Mouse (Mus musculus): Measurements from ENCODE around the gene Prrx2. TPM values are rescaled to one million over a fixed set of nuclear protein-coding genes. Genes with fewer than 3 reads are reported as not detected.
A peak's percentile ranks its signal among the peaks of the same experiment; 100 is the strongest.

Prrx2 gene
- polyA plus RNA-seq, 1 experiment from 2014 or later: 10.8 TPM

DNA sequence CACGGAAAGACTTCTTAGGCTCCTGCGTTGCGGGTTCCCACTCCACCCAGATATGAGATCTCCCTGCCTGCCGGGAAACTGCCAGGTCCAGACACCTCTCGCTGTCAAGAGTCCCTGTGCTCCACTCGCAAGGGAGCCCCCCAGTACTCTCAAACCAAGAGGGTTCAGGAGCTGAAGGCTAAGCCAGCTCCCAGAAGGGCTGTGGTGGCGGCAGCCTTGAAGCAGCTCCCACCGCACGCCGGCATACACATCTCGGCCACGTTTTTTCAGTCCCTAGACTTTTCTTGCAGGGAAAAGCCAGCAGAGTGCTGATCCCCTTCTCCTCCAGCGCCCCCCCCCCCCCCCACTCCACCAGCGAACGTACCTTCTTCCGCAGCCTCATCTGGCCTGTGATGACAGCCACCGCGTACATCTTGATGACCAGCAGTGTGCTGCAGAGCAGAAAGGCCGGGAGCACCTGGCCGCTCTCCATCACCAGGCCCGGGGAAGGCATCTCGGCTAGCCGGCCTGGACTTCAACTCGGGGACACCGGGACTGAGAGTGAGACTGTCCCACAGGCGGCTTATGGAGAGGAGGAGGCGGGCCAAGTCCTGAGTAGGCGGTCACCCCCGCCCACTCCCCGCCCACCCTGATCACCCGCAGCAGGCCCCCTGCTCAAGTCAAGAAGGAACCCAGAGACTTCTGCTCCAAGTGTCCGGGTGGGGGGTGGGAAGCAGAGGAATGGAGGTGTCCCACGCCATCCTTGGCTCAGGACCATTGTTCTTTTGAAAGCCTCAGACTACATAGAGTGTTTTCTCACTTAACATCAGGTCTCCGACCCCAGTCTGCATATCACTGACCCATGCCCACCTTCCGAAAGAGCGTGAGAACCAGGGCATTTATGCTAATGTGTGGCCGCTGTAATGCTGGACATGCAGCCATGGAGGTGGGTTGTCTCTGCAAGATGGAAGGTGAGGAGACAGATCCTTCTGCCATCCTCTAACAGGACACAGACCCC, 68.3 kb downstream of the Prrx2 start:
- peak; percentile 37; the same call in 1 of the 2 replicates for ATAC-seq (replicated peaks; ENCODE audit: extremely low read depth, insufficient read depth, low FRiP score)
- Histone ChIP-seq H3K27me3 (ENCODE audit: control insufficient read depth, insufficient read depth, low read length) (0 out of 2 replicates have a peak, but pooled peaks cover 2% of the 10 kb centered on the region), H3K4me3 (ENCODE audit: low read length) (peak overlapping the region; percentile 43), H3K9ac (ENCODE audit: low read length) (peak overlapping the region; percentile 43), H3K4me1 (ENCODE audit: control insufficient read depth, insufficient read depth, low read length) (peaks cover 15% of the 10 kb centered on the region), H3K9me3 (replicated peaks; ENCODE audit: control insufficient read depth, low read length) (no peaks in the 10 kb centered on the region), H3K27ac (ENCODE audit: low read length) (no peak overlapping the region), H3K4me2 (ENCODE audit: low read depth, low read length) (peak overlapping the region; percentile 60), H3K36me3 (ENCODE audit: control insufficient read depth, insufficient read depth) (no peaks in the 10 kb centered on the region)
- WGBS: 14% methylated on average over 36 of the region's 37 CpGs

DNA sequence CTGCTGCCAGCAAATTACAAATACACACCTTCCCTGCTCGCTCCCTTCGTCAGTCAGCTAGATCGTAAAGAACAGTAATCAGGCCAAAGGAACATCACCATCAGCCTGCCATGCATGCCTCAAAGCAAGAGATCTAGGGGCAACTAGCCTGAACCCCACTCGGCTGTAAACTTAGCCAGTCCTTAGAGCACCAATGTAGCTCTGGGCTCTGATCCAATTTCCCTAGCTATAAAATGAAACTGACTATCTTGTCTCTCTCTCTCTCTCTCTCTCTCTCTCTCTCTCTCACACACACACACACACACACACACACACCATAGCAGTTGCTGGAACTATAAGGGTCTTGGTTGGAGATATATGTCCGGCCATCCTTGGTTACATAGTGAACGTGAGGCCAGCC, 69.5 kb downstream of the Prrx2 start:
- 76% methylated on average over 6 of the region's 6 CpGs for WGBS

DNA sequence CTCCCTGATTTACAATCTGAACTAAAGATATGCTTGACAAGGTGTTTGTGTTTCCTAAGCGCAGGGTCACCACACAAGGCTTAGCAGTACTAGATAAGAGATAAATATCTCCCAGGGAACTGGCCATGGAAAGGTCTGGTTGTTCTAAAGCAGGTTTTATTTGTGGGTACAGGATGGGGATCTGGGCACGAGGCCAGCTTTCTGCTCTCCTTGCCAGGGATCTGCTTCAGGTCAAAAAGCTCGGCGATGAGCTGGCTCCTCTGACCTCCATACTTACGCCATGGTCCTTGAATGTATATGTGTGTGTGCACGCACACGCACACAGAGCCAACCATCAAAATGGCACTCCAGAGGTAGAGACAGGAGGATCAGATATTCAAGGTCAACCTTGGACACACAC, 70.2 kb downstream of the Prrx2 start:
- H3K27ac ChIP-seq (ENCODE audit: low read length): no peak overlapping the region
- no peak overlapping the region for H3K4me2 ChIP-seq (ENCODE audit: low read depth, low read length)

More for the DNA sequence above, 69.5 kb downstream of the Prrx2 start:
- no peak overlapping the region for H3K27ac ChIP-seq (ENCODE audit: low read length)
- ATAC-seq (replicated peaks; ENCODE audit: extremely low read depth, insufficient read depth, low FRiP score): no peak
- no peak overlapping the region for H3K4me3 ChIP-seq (ENCODE audit: low read length)
- H3K9me3 ChIP-seq (replicated peaks; ENCODE audit: control insufficient read depth, low read length): no peaks in the 10 kb centered on the region
- peaks cover 15% of the 10 kb centered on the region for H3K4me1 ChIP-seq (ENCODE audit: control insufficient read depth, insufficient read depth, low read length)
- H3K27me3 ChIP-seq (ENCODE audit: control insufficient read depth, insufficient read depth, low read length): 0 out of 2 replicates have a peak, but pooled peaks cover 2% of the 10 kb centered on the region
- H3K9ac ChIP-seq (ENCODE audit: low read length): no peak overlapping the region
- H3K4me2 ChIP-seq (ENCODE audit: low read depth, low read length): no peak overlapping the region
- H3K36me3 ChIP-seq (ENCODE audit: control insufficient read depth, insufficient read depth): no peaks in the 10 kb centered on the region

DNA sequence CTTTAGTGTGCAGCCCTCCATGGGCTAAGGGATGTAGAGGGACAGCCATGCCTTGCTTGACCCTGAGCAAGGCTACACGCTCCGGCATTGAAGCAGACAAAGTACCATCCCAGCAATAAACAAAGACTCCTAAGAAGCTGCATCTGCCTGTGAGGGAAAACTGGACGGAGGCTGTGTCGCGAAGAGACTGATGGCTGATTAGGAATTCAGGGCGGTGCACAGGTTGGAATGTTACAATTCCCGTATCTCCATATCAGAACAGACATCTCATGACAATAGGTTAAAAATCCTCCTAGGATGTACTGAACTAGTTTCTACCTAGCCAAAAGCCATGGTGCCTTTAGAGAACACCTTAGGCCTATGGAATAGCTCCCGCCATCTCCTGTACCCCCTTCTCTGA, 71.1 kb downstream of the Prrx2 start:
- no peak for ATAC-seq (replicated peaks; ENCODE audit: extremely low read depth, insufficient read depth, low FRiP score)
- no peak overlapping the region for H3K4me3 ChIP-seq (ENCODE audit: low read length)
- H3K4me2 ChIP-seq (ENCODE audit: low read depth, low read length): no peak overlapping the region
- peaks cover 15% of the 10 kb centered on the region for H3K4me1 ChIP-seq (ENCODE audit: control insufficient read depth, insufficient read depth, low read length)
- H3K9me3 ChIP-seq (replicated peaks; ENCODE audit: control insufficient read depth, low read length): no peaks in the 10 kb centered on the region
- H3K36me3 ChIP-seq (ENCODE audit: control insufficient read depth, insufficient read depth): no peaks in the 10 kb centered on the region
- H3K9ac ChIP-seq (ENCODE audit: low read length): no peak overlapping the region
- 86% methylated on average over 8 of the region's 8 CpGs for WGBS
- no peak overlapping the region for H3K27ac ChIP-seq (ENCODE audit: low read length)
- 0 out of 2 replicates have a peak, but pooled peaks cover 2% of the 10 kb centered on the region for H3K27me3 ChIP-seq (ENCODE audit: control insufficient read depth, insufficient read depth, low read length)

More for the DNA sequence above, 70.2 kb downstream of the Prrx2 start:
- ATAC-seq (replicated peaks; ENCODE audit: extremely low read depth, insufficient read depth, low FRiP score): no peak
- no peak overlapping the region for H3K4me3 ChIP-seq (ENCODE audit: low read length)
- H3K9me3 ChIP-seq (replicated peaks; ENCODE audit: control insufficient read depth, low read length): no peaks in the 10 kb centered on the region
- 43% methylated on average over 7 of the region's 7 CpGs for WGBS
- H3K4me1 ChIP-seq (ENCODE audit: control insufficient read depth, insufficient read depth, low read length): peaks cover 15% of the 10 kb centered on the region
- 0 out of 2 replicates have a peak, but pooled peaks cover 2% of the 10 kb centered on the region for H3K27me3 ChIP-seq (ENCODE audit: control insufficient read depth, insufficient read depth, low read length)
- H3K9ac ChIP-seq (ENCODE audit: low read length): no peak overlapping the region
- no peaks in the 10 kb centered on the region for H3K36me3 ChIP-seq (ENCODE audit: control insufficient read depth, insufficient read depth)

GRCm38 (mm10) chr2:30906641-30907040, 71.9 kb downstream of the Prrx2 start:
- H3K4me3 ChIP-seq (ENCODE audit: low read length): no peak overlapping the region
- ATAC-seq (replicated peaks; ENCODE audit: extremely low read depth, insufficient read depth, low FRiP score): no peak
- H3K9me3 ChIP-seq (replicated peaks; ENCODE audit: control insufficient read depth, low read length): no peaks in the 10 kb centered on the region
- no peak overlapping the region for H3K4me2 ChIP-seq (ENCODE audit: low read depth, low read length)
- no peaks in the 10 kb centered on the region for H3K36me3 ChIP-seq (ENCODE audit: control insufficient read depth, insufficient read depth)
- peaks cover 15% of the 10 kb centered on the region for H3K4me1 ChIP-seq (ENCODE audit: control insufficient read depth, insufficient read depth, low read length)
- H3K27ac ChIP-seq (ENCODE audit: low read length): no peak overlapping the region
- H3K9ac ChIP-seq (ENCODE audit: low read length): no peak overlapping the region
- 0 out of 2 replicates have a peak, but pooled peaks cover 2% of the 10 kb centered on the region for H3K27me3 ChIP-seq (ENCODE audit: control insufficient read depth, insufficient read depth, low read length)
- WGBS: 40% methylated on average over 4 of the region's 4 CpGs

DNA sequence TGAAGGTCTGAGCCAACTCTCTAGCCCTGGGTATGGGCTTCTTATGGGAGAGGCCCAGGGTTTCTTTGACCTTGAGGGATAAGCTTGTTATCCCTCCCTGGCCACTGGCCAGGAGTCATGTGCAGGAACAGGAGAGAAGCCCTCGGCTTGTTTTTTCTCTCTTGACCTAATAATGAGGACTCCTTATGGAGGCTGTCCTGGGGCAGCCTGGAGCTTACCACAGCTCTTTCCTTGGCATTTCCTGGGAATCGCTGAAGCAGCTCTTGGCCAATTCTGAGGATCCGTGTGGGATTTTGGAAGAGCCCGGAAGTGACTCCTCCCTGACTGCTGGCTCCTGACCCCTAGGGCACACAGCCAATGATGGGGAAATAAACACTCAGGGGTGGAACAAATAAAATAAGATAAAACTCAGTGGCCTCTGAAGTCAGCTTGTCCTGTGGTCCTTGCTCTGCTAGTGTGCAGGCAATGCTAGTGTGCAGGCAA, 77.6 kb downstream of the Prrx2 start:
- ATAC-seq (replicated peaks; ENCODE audit: extremely low read depth, insufficient read depth, low FRiP score): 0 out of 2 replicates have a peak, but pooled peaks have one; percentile 32
- WGBS: 22% methylated on average over 4 of the region's 4 CpGs
- Histone ChIP-seq H3K9ac (ENCODE audit: low read length) (no peak overlapping the region), H3K27ac (ENCODE audit: low read length) (peak overlapping the region; percentile 68), H3K4me1 (ENCODE audit: control insufficient read depth, insufficient read depth, low read length) (peaks cover 10% of the 10 kb centered on the region), H3K27me3 (ENCODE audit: control insufficient read depth, insufficient read depth, low read length) (no peaks in the 10 kb centered on the region), H3K36me3 (ENCODE audit: control insufficient read depth, insufficient read depth) (no peaks in the 10 kb centered on the region), H3K4me2 (ENCODE audit: low read depth, low read length) (no peak overlapping the region), H3K9me3 (replicated peaks; ENCODE audit: control insufficient read depth, low read length) (no peaks in the 10 kb centered on the region), H3K4me3 (ENCODE audit: low read length) (no peak overlapping the region)

DNA sequence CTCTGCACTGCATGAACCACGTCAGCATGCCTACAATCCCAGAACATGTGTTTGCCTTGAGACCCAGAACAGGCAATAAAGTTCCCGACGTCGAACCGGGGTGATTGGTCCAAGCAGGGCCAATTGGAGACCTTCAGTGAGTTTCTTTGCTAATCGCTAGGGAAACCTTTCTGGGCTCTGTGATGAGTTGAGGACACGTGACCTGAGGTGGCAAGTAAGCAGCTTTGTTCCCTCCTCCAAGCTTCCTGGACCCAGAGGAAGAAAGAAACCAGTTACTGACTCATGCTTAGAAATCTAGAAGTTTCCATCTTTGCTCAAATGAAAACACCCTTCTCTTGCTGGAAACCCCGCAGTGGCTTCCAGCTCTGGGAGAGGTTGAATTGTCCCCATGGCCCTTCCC, 78.2 kb downstream of the Prrx2 start:
- no peak overlapping the region for H3K27ac ChIP-seq (ENCODE audit: low read length)
- H3K9ac ChIP-seq (ENCODE audit: low read length): no peak overlapping the region
- ATAC-seq (replicated peaks; ENCODE audit: extremely low read depth, insufficient read depth, low FRiP score): no peak
- H3K4me1 ChIP-seq (ENCODE audit: control insufficient read depth, insufficient read depth, low read length): peaks cover 10% of the 10 kb centered on the region
- no peaks in the 10 kb centered on the region for H3K27me3 ChIP-seq (ENCODE audit: control insufficient read depth, insufficient read depth, low read length)
- no peak overlapping the region for H3K4me3 ChIP-seq (ENCODE audit: low read length)
- H3K9me3 ChIP-seq (replicated peaks; ENCODE audit: control insufficient read depth, low read length): no peaks in the 10 kb centered on the region
- H3K36me3 ChIP-seq (ENCODE audit: control insufficient read depth, insufficient read depth): no peaks in the 10 kb centered on the region
- WGBS: 90% methylated on average over 8 of the region's 8 CpGs
- H3K4me2 ChIP-seq (ENCODE audit: low read depth, low read length): no peak overlapping the region

DNA sequence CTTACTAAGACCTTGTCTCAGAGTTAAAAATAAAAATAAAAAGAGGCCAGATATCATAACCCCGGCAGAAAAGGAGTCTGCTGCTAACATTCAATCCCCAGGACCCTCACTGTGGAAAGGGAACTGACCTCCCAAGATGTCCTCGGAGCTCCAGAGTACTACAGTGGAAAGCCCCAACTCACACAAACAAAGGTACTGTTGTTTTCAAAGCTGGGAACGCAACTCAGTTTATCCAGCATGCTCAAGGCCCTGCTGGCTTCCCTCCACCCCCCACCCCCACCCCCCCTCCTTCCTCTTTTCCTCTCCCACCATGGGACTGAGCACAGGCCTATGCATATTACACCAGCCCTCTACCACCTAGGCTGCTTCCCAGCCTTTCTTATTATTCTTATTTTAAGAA, 80.1 kb downstream of the Prrx2 start:
- H3K4me3 ChIP-seq (ENCODE audit: low read length): no peak overlapping the region
- peaks cover 20% of the 10 kb centered on the region for H3K4me1 ChIP-seq (ENCODE audit: control insufficient read depth, insufficient read depth, low read length)
- no peaks in the 10 kb centered on the region for H3K27me3 ChIP-seq (ENCODE audit: control insufficient read depth, insufficient read depth, low read length)
- WGBS: 50% methylated on average over 3 of the region's 3 CpGs
- H3K9me3 ChIP-seq (replicated peaks; ENCODE audit: control insufficient read depth, low read length): no peaks in the 10 kb centered on the region
- H3K4me2 ChIP-seq (ENCODE audit: low read depth, low read length): no peak overlapping the region
- H3K36me3 ChIP-seq (ENCODE audit: control insufficient read depth, insufficient read depth): no peaks in the 10 kb centered on the region
- no peak for ATAC-seq (replicated peaks; ENCODE audit: extremely low read depth, insufficient read depth, low FRiP score)
- H3K27ac ChIP-seq (ENCODE audit: low read length): no peak overlapping the region
- H3K9ac ChIP-seq (ENCODE audit: low read length): no peak overlapping the region

GRCm38 (mm10) chr2:30915376-30915775, 80.6 kb downstream of the Prrx2 start:
- 82% methylated on average over 5 of the region's 5 CpGs for WGBS
- H3K9me3 ChIP-seq (replicated peaks; ENCODE audit: control insufficient read depth, low read length): no peaks in the 10 kb centered on the region
- no peak overlapping the region for H3K27ac ChIP-seq (ENCODE audit: low read length)
- H3K4me3 ChIP-seq (ENCODE audit: low read length): no peak overlapping the region
- no peaks in the 10 kb centered on the region for H3K36me3 ChIP-seq (ENCODE audit: control insufficient read depth, insufficient read depth)
- no peak overlapping the region for H3K4me2 ChIP-seq (ENCODE audit: low read depth, low read length)
- H3K9ac ChIP-seq (ENCODE audit: low read length): no peak overlapping the region
- no peaks in the 10 kb centered on the region for H3K27me3 ChIP-seq (ENCODE audit: control insufficient read depth, insufficient read depth, low read length)
- peaks cover 22% of the 10 kb centered on the region for H3K4me1 ChIP-seq (ENCODE audit: control insufficient read depth, insufficient read depth, low read length)
- ATAC-seq (replicated peaks; ENCODE audit: extremely low read depth, insufficient read depth, low FRiP score): no peak
